Mouse (Mus musculus) T-cell, adult 2 months (primary cell): ENCODE measurements around the gene Adgrv1.

Source experiments
- DNase-seq: peaks from one replicate; pipeline ENCODE4 v3.0.0; 2022; ENCODE audit warnings: low spot score

Adgrv1 gene

DNA sequence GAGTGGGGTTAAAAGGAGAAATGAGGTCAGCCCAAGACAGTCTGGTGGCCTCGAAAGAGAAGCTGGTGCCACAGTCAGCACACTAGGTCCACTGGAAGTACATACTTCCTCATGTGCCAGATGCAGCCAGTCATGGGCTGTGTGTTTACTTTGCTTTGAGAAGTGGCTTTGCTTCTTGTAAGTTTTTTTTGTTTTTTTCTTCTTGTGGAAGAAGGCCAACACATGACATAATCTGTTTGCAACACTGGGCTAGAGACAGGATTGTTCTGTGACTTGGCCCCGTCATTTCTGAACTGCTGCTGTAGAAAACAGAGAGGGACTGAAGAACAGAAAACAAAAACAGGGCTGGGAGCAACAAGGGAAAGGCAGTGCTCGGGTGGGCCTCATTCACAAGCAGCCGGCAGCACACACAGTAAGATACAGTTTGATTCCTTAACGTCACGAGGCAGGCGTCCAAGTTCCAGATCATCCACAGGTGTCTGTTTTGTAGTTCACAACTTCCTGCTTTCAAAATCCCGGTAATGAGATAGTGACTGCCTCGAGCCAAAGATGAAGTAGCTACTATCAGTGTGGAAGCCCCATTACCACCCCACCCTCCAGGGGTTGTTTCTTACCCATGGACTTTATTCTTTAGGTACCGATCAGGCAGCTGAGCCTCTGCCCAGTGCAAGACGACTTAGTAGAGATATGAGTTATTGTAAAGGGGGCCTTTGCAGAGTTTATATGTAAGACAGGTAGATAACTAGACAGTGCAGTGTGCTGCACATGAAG lies 496.1 kb downstream of the Adgrv1 start:
- no peak for DNase-seq

DNA sequence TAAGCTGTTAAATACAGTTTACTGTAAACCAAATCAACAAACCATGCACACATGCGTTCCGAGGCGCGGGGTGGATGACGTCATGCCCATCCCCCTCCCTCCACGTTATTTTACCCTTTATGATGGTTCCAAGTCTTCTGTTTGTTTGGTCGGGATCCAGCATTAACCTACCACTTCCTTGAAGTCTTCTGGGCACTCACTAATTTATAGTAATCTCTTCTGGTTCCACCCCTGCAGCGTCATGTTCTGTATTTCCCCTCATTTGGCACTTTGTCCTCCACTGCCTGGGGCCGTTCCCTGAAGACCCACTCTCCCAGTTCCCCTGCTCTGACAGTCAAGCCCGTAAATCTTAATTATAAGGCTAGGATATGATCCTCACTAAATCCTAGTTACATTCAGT lies 497.0 kb downstream of the Adgrv1 start:
- DNase-seq, result no peak

DNA sequence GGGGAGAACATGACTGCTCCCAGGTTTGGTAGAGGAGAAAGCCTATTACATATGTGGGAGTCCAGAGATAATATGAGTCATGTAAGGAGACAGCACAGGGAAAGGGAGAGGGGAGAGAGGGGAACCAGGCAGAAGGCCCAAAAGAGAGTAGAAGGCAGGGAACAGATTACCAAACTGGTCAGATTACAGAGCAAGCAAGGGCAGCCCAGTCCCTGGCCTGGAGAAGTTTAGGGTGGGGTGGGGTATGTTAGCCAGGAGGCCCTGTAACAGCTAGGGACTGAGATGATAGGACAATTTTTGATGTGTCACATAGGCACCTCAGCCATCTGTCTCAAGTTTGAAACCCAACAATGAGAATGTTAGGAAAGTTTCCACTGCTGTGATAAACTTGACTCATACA lies 498.5 kb downstream of the Adgrv1 start:
- DNase-seq, result no peak

DNA sequence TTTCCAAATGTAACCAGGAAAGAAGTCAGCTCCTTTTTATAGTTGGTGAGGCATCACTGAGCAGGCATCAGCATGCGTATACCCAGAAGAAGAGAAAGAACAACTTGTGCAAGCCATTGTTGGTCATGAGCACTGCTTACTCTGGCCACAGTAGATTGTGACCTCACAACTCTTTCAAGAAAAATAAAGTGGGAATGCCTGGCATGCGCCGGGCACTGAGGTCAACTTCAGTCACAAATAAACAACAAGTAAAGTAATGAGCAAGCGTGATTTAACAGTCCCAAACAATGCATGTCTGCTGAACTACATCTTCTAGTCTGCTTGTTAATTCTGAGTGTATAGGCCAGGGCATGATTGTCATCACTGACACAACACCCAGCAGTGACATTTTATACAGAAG lies 499.6 kb downstream of the Adgrv1 start:
- DNase-seq, result no peak

DNA sequence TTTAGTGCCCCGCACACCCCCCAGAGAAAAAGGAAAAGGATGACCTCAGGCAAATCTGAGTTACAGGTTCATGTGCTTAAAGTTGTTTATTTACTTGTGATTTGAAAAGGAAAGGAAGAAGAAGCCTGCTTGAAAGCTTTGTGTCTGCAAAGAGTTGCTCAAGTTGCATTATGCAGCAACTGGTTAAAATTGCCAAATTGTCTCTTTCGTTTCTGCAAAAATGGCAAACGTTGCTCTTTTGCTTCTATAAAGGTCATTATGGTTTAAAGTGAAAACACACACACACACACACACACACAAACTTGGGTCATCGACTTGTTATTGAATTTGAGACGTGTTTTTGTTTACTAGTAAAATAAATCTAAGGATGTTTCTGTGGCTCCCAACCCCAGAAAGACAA lies 500.3 kb downstream of the Adgrv1 start:
- no peak for DNase-seq

DNA sequence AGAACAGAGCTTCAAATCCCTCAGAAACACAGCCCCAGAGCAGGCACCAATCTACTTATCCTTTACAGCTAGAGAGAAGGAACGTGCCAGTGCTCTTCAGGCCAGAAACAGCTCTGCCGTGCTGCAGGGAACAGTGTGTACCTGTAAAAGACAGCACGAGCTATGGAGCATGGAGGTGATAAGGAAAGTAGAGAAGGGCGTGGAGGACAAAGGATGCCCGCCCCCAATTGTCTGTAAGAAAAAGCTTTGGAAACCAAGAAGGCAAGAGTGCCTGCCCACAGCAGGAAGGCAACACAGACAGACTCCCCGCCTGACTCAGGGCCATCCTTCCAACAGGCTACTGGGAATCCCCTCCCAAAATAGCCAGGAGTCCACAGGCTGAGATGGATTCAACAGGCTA lies 501.1 kb downstream of the Adgrv1 start:
- no peak for DNase-seq

DNA sequence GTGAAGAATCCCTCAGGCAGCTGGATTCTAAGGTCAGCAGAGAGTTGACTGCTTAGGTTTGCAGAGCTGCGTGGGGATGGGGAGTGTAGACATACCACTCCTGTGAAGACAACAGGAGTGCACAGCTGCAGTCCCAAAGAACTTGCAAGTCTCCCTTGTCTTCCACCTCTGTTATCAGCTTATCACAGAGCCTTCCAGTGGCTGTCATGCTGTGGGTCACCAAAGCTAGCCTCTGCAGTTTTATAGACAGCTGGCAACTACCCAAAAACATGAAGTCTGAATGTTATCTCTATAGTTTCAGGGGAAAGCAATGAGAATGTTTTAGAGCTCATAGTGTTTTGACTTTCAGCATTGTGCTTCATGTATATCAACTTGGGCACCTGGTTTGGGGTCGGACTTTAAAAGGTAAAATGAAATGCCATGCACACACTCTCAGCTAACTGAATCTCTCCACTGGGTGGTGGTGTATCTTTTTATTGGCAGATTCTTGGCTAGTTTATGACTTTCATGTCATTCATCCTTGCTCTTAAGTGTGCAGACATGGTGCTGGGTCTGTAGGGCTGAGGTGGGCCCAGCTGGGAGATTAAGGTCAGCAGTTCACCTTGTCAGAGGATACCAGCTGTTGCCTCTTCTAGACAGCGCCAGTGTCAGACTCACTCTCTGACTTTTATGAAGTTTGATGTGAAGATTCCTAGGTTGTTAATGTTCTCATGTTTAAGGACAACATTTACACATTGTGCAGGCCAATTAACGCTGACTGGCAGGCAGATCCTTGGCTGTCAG lies 502.0 kb downstream of the Adgrv1 start:
- DNase-seq, result no peak

DNA sequence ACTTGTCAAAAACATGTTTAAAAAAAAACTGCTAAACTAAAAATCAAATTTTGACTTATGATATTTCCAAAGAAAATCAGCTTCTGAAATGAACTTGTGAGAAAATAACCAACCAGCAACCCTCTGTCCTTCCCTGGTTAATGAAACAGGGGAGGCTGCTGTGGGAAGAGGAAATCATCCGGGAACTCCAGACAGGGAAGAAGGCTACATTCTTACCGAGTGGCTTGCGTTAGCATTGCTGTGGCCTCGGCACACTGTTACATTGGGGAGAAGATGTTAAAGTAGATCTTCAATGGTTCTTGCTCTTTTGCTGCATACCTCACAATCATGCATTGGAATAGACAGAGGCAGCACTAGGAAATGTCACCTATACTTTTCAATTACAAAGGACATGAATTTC lies 507.1 kb downstream of the Adgrv1 start:
- no peak for DNase-seq

DNA sequence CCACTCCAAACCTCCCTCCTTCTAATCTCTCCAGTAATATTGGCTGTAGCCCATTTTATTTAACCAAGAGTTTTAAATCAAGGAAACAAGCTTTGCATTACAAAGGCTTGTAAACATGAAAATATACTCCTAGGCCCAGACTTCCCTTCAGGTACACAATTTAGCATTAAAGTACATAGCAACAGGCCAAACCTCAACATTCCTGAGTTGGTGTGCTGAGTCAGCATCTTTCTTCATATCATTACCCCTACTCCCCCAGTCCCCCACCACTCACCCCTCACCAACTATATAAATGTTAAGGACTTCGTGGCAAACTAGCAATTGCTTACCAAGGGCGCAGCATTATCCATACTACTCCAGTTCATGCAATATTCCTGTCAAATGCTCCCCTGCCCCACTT lies 510.7 kb downstream of the Adgrv1 start:
- no peak for DNase-seq

DNA sequence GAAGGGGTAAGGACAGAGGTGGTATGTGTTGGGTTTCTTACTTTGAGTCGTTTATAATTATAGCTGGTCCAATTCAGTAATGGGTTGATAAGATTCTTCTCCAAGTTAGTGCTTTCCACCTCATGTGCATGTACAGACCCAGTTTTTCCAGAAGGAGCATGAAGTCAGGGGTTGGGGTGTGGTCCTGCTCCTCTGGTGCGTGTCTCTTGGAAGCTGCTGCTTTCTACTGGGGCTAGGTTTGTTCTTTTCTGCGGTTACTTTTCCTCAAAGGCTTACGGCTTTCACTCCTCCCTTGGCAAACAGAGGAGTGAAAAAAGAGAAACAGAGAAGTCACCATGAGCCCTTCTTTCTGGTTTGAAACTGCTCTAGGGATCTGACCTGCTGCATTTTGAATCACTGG lies 522.5 kb downstream of the Adgrv1 start:
- DNase-seq, result no peak

DNA sequence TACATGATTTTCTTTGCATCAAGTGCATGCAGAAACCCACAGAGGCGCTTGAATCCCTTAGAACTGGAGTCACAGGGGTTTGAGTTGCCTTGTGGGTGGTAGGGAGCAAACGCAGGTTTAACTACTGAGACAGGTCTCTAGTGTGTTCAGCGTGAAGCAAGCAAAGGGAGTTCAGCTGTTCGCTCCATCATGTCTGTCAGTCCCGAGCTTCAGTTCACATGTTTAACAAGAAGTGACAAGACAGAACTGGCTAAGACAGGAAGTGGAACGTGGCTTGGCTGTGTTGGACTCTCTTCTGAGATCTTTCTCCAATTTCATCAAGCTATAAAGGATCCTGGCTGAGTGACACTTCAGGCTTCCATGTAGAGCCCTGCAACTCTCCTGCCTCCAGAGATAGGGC lies 523.3 kb downstream of the Adgrv1 start:
- DNase-seq, result no peak

DNA sequence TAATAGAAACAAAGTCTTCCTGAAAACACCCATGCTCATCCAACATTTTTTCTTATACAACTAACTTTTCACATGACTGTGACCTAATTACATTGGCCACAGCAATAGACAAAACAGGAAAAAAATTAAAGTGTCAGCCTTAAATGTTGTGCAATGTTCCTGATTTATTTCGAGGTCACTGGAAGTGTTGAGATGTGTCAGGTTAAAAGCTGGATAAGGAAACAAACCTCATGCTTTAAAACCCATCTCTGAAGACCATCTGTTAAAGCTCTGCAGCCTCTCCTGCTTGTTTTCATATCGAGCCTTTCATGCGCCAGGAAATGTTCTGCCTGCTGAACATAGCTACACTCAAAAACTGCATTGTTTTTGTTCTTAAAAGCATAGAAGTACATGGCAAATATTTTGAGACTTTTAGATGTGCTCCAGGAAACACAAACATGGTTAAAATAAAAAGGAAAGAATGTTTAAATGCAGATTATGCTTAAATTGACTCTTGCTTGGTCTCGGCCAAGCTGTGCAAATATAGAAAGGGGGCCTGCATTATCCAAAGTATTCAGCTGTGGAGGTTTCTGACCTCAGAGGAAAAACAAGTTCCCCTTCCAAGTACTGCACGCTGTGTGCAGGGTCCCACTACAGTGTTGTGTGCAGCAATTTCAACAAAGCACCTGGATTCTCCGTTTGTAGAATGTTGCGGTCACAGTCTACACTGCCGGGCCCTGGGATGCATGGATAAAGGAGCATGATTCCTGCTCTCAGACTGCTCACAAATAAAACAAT lies 524.2 kb downstream of the Adgrv1 start:
- no peak for DNase-seq

DNA sequence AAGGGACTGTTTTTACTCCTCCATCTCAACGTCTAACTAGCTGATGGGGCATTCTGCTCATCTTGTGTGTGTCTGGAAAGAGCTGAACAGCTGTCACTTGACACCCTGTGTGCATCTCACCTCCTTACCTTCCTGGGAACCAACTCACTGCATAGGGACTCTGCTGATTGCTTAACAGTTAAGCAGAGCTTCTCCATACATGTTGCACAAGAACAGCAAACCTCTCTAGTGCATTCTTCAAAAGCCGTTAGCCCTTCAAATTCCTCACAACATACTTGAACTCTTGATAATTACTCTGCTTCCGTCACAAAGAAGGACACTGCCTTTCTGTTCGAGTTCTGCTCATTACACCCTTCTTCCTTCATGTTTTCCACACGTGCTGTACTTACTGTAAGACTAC lies 525.5 kb downstream of the Adgrv1 start:
- no peak for DNase-seq

DNA sequence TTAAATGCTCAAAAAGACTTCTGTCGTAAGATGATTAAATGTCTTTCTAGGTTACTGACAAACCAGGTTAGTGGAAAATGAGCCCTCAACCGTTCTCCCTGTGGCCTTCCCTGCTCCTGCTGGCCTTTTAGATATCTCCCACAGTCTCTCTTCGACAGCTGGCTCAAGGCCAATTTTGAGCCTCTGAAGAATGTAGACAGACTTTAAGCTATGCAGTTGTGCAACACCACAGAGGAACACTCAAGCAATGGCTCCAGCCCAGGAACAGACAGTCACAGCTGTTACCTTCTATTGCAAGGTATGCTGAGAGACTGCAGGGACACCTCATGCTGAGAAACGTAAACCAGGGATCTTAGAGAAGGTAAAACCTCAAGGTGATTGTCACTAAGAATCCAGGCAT lies 529.2 kb downstream of the Adgrv1 start:
- DNase-seq, result no peak

DNA sequence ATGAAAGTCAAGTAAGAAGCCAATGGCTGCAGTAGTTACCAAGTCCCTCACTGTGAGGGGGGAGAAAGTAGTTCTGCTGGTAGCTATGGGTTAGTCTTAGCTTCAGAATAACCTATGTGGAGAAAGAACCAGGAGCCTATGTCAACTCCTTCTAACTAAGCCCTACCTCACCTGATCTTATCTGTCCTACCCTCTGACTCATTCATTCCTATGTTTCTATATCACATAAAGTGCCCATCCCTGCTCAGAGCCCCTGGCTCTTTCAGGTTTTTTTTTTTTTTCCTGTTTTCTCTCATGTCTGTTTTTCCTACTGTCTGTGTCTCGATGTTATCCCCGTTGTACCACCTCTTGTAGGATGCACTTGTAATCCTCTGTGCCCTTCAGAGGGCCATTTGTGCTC lies 536.5 kb downstream of the Adgrv1 start:
- no peak for DNase-seq

DNA sequence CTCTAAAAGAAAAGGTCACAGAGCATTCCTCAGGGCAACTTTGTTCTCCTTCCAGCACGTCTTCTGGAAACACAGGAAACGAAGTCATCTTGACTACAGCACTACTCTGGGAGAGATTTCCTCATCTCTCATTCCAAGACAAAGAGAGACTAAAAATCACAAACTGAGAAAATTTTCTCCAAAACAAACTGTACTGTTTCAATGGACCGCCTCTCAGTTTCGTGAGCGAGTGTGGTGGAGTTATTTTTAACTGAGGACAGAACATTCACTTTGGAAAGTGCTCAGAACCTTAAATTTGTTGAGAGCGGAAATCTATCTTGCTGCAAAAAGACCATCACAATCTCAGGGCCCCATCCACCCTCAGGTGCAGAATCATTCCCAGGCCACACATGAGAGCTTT lies 538.4 kb downstream of the Adgrv1 start:
- DNase-seq, result no peak

DNA sequence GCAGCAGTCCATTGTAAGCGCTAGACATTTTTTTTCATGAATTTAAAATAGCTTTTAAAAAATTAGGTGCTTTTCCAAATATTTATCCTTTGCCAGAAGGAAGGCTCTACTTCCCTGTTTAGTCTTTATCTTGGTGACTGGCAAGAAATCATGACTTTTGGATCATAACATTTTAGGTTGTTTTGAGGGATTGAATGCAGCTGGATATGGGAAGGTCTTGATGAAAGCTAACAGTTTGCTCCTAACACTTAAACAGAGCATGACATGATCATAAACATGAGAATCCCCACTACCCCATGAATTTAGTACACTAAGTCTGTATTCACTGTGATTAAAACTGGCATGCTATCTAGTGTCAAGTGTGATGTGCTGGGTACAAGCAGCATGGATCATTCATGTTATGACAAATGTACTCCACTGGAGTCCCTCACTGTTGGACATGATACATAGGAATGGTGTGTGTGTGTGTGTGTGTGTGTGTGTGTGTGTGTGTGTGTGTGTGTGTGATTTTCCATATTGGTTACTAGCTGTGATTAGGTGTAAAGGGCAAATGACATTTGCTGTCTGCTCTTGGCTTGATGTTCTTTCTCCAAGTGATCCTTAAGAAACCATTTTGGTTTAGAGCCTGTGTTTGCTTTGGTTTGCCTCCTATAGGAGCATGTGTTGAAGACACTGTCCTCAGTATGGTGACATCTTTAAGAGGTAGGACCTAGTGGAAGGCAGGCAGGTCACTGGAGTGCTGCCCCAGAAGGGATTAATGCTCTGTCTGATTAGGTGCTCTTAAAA lies 542.7 kb downstream of the Adgrv1 start:
- DNase-seq, result no peak

DNA sequence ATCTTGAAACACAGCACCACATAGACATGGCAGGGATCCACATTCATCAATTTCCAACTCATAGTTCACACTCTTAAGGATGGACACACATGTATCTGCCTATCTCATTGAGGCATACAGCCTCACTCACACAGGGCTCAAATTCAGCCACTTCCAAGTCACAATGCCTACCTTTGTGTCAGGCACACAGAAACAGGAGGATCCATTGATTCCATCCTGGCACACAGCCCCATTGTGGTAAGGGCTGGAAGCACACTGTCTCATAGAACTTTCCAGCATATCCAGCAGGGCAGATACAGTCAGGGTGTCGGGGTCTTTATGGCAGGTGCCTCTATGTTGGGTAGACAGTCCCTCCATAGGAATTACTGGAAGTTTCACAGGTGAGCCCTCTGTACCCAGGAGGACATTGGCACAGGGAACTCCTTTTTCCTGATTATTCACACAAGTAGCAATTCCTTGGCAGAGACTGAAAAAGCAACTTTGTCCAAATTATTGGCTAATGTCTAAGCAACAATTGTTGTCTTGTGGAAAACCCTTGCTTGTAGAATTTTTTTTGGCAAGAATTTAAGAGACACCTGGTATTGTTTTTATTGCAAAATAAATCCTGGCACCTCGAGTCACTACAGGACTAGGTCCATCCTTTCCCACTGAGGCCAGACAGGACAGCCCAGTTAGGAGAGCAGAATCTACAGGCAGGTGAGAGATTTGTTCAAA lies 545.8 kb downstream of the Adgrv1 start:
- DNase-seq, result no peak

DNA sequence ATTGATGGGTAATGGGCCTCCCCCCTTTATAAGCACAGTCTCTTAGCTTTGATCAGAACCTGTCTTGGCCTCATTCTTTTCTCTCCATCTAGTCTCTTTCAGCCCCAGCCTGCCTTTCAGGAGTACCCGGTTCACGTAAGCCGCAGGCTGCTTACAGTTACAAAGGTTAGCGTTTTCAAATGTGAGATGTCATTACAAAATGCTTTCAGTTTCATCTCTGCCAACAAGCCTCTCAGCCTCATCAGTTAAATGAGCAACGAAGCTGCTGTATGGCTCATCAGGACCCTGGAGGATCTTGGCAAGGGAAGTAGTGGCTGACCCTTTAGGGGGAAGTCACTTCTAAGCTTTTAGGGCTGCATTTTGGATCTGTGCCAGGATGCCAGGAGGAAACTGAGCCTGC lies 560.7 kb downstream of the Adgrv1 start:
- DNase-seq, result no peak

DNA sequence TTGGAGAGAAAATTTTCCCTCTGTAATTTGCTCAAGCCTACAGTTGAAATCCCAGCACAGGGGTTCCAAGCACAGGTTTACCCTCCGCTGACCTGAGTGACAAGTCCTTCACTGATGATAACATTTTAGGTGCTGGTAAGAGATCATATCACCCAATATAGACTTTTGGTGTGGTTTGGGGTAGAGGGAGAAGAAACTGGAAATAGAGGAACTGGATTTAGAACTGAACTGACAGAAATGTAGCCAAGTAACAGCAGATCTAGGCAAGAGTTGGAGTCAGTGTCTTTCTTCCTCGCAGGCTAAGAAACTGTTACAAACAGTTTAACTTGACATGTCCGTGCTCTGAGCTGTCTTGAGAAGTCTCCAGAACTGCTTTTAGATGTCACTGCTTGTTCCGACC lies 581.5 kb downstream of the Adgrv1 start:
- DNase-seq, result no peak

DNA sequence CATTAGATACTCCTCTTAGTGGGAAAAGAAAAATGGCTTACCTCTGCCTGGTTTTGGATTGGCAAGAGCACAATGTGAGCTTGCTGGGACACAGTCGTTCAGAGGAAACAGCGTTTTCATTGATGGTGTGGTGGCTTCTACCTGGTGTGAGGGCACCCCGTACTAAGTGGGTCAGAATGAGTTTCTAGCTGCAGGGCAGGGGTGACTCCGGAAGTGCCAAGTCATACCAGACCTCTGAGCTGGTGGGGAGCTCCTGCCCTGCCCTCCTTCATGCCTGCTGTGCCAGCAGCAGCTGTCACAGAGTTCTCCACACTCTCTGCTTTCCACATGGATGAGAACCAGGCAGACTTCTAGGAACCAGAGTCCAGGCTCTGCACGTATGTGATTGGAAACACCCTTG lies 582.0 kb downstream of the Adgrv1 start:
- no peak for DNase-seq

DNA sequence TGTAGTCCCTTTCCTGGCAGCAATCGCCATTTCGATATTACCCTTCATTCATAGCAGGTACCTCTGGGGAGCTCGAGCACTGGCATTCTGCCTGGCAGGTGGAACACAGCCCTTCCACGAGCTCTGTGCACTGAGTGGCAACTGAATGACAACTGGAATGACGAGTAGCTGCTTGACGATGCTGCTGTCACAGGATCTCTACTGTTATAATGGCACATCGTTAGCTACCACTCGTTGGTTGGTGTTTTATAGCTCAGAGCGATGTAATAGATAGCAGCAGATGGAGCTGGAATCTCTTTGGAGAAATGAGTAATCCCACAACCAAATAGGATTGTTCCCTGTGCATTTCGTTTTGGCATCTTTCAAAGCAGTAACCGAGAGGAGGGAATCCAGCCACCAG lies 587.6 kb downstream of the Adgrv1 start:
- no peak for DNase-seq
